Mouse (Mus musculus) kidney, adult 18-20 months (tissue): ENCODE results near the gene Med13l.

Experiments
- DNase-seq: peaks from one replicate; pipeline ENCODE4 v3.0.0; 2021

The Med13l gene

DNA sequence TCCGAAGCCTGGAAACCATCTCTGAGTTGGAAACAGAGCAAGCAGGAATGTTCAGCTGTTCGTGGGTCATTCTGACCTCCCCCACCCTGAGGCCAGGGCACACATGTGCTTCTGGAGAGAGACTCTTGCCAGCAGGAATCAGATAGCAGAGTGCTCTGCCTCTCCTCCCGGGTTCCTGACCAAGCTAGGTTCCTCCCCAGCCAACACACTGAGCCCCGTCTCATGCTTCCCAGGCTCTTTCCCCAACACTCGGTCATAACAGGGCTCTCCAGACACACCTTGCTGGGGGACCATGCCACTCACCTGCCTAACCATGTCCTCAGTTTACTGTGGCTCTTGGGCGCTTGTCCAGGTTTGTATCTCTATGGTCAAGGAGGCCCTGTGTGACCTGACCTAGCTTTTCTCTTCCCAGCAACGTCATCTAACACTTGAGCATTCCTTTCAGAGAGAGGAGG lies 252.5 kb downstream of the Med13l start:
- no peak for DNase-seq

DNA sequence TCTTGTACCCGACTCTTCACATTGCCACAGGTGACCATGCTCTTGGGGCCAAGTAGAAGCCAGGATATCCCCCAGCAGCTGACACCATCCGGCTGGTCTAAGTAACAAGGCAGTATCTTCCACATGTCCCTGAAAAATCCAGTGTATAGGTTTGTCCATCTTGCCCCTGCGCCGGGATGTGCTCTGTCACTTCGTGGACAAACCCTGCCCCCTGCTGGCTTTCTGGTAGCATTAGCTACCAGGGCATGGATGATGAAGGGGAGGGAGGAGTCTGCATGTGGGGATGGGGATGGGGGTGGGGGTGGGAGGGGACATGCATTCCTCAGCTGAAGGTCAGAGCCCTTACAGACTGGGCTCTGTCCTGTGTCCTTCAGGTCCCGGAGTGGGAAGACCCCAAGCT lies 253.6 kb downstream of the Med13l start:
- peak; percentile 9 for DNase-seq
